Mouse (Mus musculus) thymus, adult 2 months (tissue): ENCODE measurements around the gene Btk.
"Not testable (repeated sequence)": the region's sequence is repeated elsewhere in the genome, so short reads cannot be mapped to it uniquely, and the experiment has no call there.

Experiments
- CTCF ChIP-seq: fragments of 200-500 bp; IDR thresholded peaks from 2 replicates; pipeline ENCODE4 v1.5.1; 2012; ENCODE audit warnings: mild to moderate bottlenecking, control low read depth, low read length, moderate library complexity, borderline replicate concordance; ENCODE audit not compliant: control insufficient read depth, poor library complexity, insufficient read depth; ENCODE audit errors: extremely low read depth
- POLR2A ChIP-seq: fragments of 200-500 bp; IDR thresholded peaks from 2 replicates; pipeline ENCODE4 v1.6.1; 2012; ENCODE audit warnings: mild to moderate bottlenecking, low read length, control low read depth, moderate library complexity; ENCODE audit not compliant: control insufficient read depth, poor library complexity, insufficient read depth; ENCODE audit errors: extremely low read depth

GRCm38 (mm10) chrX:134539795-134540194, 43.6 kb downstream of the Btk start:
- not testable (repeated sequence) for TF ChIP-seq CTCF, POLR2A
